Mouse (Mus musculus) thymus, adult 18-20 months (tissue): ENCODE data around the gene Vmn1r116.
"Not testable (repeated sequence)": the region's sequence is repeated elsewhere in the genome, so short reads cannot be mapped to it uniquely, and the experiment has no call there.

Source experiments
- DNase-seq, 2 experiments: peaks; one replicate each; pipeline ENCODE4 v3.0.0; 2022; ENCODE audit warnings: mixed read lengths in 2 of 2

Gene Vmn1r116

DNA sequence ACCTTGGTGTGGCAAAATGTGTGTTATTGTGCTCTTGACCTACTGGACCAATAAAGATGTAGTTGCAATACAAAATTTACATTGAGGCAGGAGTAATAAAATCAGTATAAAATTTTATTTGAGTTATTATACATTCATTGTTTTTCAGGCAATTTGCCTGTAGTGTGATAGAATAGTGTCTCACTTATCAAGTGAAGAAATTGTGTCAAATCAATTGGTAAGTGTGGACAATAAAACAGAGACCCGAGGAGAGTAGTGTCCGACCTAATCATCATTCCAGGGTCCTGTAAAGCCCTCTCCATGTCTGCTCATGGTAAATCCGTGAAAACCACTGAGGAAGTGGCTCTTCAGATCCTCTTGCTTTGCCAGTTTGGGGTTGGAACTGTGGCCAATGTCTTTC lies at the start of gene Vmn1r116:
Gene Vmn1r116 (plus strand): TSS at position 301 of the 400 bp plus-strand sequence.
- not testable (repeated sequence) for DNase-seq

DNA sequence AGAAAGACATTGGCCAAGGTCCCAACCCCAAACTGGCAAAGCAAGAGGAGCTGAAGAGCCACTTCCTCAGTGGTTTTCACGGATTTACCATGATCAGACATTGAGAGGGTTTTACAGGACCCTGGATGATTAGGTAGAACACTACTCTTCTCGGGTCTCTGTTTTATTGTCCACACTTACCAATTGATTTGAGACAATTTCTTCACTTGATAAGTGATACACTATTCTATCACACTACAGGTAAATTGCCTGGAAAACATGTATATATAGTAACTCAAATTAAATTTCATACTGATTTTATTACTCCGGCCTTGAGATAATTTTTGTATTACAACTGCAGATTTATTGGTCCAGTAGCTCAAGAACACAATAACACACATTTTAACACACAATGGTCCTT lies 27.2 kb upstream of the Vmn1r116 start, which contains the start of gene Vmn1r115:
Gene Vmn1r115 (minus strand): TSS at position 101 of the 400 bp plus-strand sequence.
- DNase-seq = not testable (repeated sequence)

DNA sequence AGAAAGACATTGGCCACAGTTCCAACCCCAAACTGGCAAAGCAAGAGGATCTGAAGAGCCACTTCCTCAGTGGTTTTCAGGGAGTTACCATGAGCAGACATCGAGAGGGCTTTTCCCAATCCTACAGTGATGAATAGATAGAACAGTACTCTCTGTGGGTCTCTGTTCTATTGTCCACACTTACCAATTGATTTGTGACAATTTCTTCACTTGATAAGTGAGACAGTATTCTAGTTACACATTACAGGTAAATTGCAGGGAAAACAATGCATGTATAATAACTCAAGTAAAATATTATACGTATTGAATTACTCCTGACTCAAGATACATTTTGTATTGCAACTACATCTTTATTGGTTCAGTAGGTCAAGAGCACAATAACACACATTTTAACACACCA lies 12.0 kb downstream of the Vmn1r116 start, which contains the start of gene Vmn1r117:
Gene Vmn1r117 (minus strand): TSS at position 101 of the 400 bp plus-strand sequence.
- not testable (repeated sequence) for DNase-seq

DNA sequence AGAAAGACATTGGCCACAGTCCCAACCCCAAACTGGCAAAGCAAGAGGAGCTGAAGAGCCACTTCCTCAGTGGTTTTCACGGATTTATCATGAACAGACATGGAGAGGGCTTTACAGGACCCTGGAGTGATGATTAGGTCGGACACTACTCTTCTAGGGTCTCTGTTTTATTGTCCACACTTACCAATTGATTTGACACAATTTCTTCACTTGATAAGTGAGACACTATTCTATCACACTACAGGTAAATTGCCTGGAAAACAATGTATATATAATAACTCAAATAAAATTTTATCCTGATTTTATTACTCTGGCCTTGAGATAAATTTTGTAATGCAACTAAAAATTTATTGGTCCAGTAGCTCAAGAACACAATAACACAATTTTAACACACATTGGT lies 40.2 kb downstream of the Vmn1r116 start, which contains the start of gene Vmn1r118:
Gene Vmn1r118 (minus strand): TSS at position 101 of the 400 bp plus-strand sequence.
- DNase-seq = not testable (repeated sequence)
